Mouse (Mus musculus) embryonic fibroblast, embryonic 13.5 days (primary cell): ENCODE results near the gene Tmem237. TPM values are rescaled to one million over a fixed set of nuclear protein-coding genes. Genes with fewer than 3 reads are reported as not detected.

Experiments used
- H3K27ac ChIP-seq: 2 replicates; pipeline ENCODE4 v1.5.1; 2012; ENCODE audit warnings: low read length, control low read depth, inconsistent platforms; ENCODE audit not compliant: insufficient read depth
- H3K4me1 ChIP-seq: 2 replicates; pipeline ENCODE4 v1.6.1; 2011; ENCODE audit warnings: low read length; ENCODE audit not compliant: control insufficient read depth, insufficient read depth
- H3K4me3 ChIP-seq: 2 replicates; pipeline ENCODE4 v1.5.1; 2011; ENCODE audit warnings: mild to moderate bottlenecking, control low read depth, low read length; ENCODE audit not compliant: insufficient read depth
- CTCF ChIP-seq: IDR thresholded peaks from 2 replicates; pipeline ENCODE4 v1.5.1; 2011; ENCODE audit warnings: mild to moderate bottlenecking, control low read depth, low read length, moderate library complexity, borderline replicate concordance; ENCODE audit not compliant: insufficient read depth
- POLR2A ChIP-seq: IDR thresholded peaks from 2 replicates; pipeline ENCODE4 v1.6.1; 2011; ENCODE audit warnings: low read depth, mild to moderate bottlenecking, control low read depth, low read length, moderate library complexity
- polyA plus RNA-seq: library from polyadenylated mRNA; stranded (reverse); fragments of >200 nt; gene quantifications from 2 replicates; pipeline ENCODE4 v1.2.4, GENCODE M21; 2011; ENCODE audit warnings: low read depth; ENCODE audit not compliant: missing spikeins, insufficient read length

Gene Tmem237
- polyA plus RNA-seq, 1 experiment = 25.3 TPM

GRCm38 (mm10) chr1:59160871-59161270 lies 40.7 kb upstream of the Tmem237 start:
- Histone ChIP-seq H3K27ac (no peak overlapping the region), H3K4me1 (peaks cover 15% of the 10 kb centered on the region), H3K4me3 (no peak overlapping the region)
- TF ChIP-seq POLR2A = no peak
- no peak for TF ChIP-seq CTCF

GRCm38 (mm10) chr1:59159136-59159535 lies 38.9 kb upstream of the Tmem237 start:
- no peak overlapping the region for H3K27ac ChIP-seq
- H3K4me3 ChIP-seq = no peak overlapping the region
- no peak for TF ChIP-seq CTCF
- no peak for TF ChIP-seq POLR2A
- H3K4me1 ChIP-seq = peaks cover 15% of the 10 kb centered on the region

GRCm38 (mm10) chr1:59158498-59158897 lies 38.3 kb upstream of the Tmem237 start:
- Histone ChIP-seq H3K4me3 (no peak overlapping the region), H3K4me1 (peaks cover 15% of the 10 kb centered on the region), H3K27ac (no peak overlapping the region)
- TF ChIP-seq POLR2A = no peak
- no peak for TF ChIP-seq CTCF

GRCm38 (mm10) chr1:59157846-59158245 lies 37.6 kb upstream of the Tmem237 start:
- Histone ChIP-seq H3K4me3 (no peak overlapping the region), H3K27ac (no peak overlapping the region), H3K4me1 (peaks cover 9% of the 10 kb centered on the region; the same call in 1 of the 2 replicates)
- no peak for TF ChIP-seq CTCF
- no peak for TF ChIP-seq POLR2A

- Histone ChIP-seq H3K4me1 (no peaks in the 10 kb centered on the region; the same call in 1 of the 2 replicates), H3K27ac (no peak overlapping the region), H3K4me3 (no peak overlapping the region)
- TF ChIP-seq POLR2A = no peak
- TF ChIP-seq CTCF = no peak
Measured at GRCm38 (mm10) chr1:59152346-59152745, 32.1 kb upstream of the Tmem237 start.

GRCm38 (mm10) chr1:59150542-59150941 lies 30.3 kb upstream of the Tmem237 start:
- H3K4me3 ChIP-seq = no peak overlapping the region
- no peaks in the 10 kb centered on the region; the same call in 1 of the 2 replicates for H3K4me1 ChIP-seq
- TF ChIP-seq POLR2A (no peak), CTCF (no peak)
- H3K27ac ChIP-seq = no peak overlapping the region

GRCm38 (mm10) chr1:59144543-59144942 lies 24.3 kb upstream of the Tmem237 start:
- Histone ChIP-seq H3K4me3 (no peak overlapping the region), H3K4me1 (no peaks in the 10 kb centered on the region; the same call in 1 of the 2 replicates), H3K27ac (no peak overlapping the region)
- TF ChIP-seq CTCF (peak; percentile 25; the same call in 1 of the 2 replicates), POLR2A (no peak)

GRCm38 (mm10) chr1:59142809-59143208 lies 22.6 kb upstream of the Tmem237 start:
- no peak overlapping the region for H3K27ac ChIP-seq
- no peaks in the 10 kb centered on the region; the same call in 1 of the 2 replicates for H3K4me1 ChIP-seq
- TF ChIP-seq POLR2A (no peak), CTCF (no peak)
- H3K4me3 ChIP-seq = no peak overlapping the region

GRCm38 (mm10) chr1:59134419-59134818 lies 14.2 kb upstream of the Tmem237 start:
- Histone ChIP-seq H3K4me3 (no peak overlapping the region), H3K27ac (no peak overlapping the region), H3K4me1 (no peaks in the 10 kb centered on the region)
- no peak for TF ChIP-seq POLR2A
- TF ChIP-seq CTCF = no peak

GRCm38 (mm10) chr1:59128879-59129278 lies 8.7 kb upstream of the Tmem237 start:
- Histone ChIP-seq H3K4me3 (no peak overlapping the region), H3K4me1 (no peaks in the 10 kb centered on the region), H3K27ac (no peak overlapping the region)
- TF ChIP-seq CTCF = no peak
- no peak for TF ChIP-seq POLR2A

- no peak overlapping the region for H3K4me3 ChIP-seq
- no peaks in the 10 kb centered on the region for H3K4me1 ChIP-seq
- no peak overlapping the region for H3K27ac ChIP-seq
- TF ChIP-seq CTCF (no peak), POLR2A (no peak)
Measured at GRCm38 (mm10) chr1:59125558-59125957, 5.3 kb upstream of the Tmem237 start.
